Mouse (Mus musculus) left cerebral cortex, postnatal 25 days (tissue): ENCODE data around the gene Rfng. TPM values are rescaled to one million over a fixed set of nuclear protein-coding genes. Genes with fewer than 3 reads are reported as not detected.
"Not testable (repeated sequence)": the region's sequence is repeated elsewhere in the genome, so short reads cannot be mapped to it uniquely, and the experiment has no call there.

Source experiments
- DNase-seq, 2 experiments: peaks; one replicate each; pipeline ENCODE4 v3.0.0; 2022; ENCODE audit warnings: low spot score in 2 of 2, mixed read lengths in 1 of 2
- intact Hi-C: fragments of 180-260 bp; cut with DNase I; formaldehyde crosslinking; loops from one replicate; pipeline ENCODE4 v1.15.1; 2025
- total RNA-seq, 2 experiments: library from RNA; stranded (reverse); gene quantifications; 2 replicates each; pipeline ENCODE4 v1.2.3; 2021

Gene Rfng
- total RNA-seq, result 10 to 100 TPM; 62.9 to 63.3 TPM

- peak; percentile 82 to 83 for DNase-seq
- intact Hi-C loops, result no loop called here
Measured at GRCm38 (mm10) chr11:120784064-120784791, at the start of gene Rfng, which contains the start of gene Gps1. Gene Rfng (minus strand): TSS chr11:120784207. Gene Gps1 (plus strand): TSS chr11:120784272.

DNA sequence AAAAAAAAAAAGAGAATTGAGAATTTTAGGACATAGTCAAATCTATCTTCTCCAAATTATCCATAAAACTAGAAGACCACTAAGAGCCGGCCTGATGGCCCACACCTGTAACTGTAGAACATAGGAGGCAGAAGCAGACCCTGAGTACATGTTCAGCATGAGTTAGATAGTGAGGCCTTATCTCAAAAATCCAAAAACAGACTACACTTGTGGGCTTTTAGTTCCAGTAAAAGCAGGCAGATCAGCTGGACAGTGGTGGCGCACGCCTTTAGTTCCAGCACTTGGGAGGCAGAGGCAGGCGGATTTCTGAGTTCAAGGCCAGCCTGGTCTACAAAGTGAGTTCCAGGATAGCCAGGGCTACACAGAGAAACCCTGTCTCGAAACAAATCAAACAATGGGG is 49.0 kb upstream of the Rfng start:
- DNase-seq, intact Hi-C loops: not testable (repeated sequence)

GRCm38 (mm10) chr11:120831659-120832440 is 47.8 kb upstream of the Rfng start:
- intact Hi-C loops, result no loop called here
- DNase-seq, result no peak

DNA sequence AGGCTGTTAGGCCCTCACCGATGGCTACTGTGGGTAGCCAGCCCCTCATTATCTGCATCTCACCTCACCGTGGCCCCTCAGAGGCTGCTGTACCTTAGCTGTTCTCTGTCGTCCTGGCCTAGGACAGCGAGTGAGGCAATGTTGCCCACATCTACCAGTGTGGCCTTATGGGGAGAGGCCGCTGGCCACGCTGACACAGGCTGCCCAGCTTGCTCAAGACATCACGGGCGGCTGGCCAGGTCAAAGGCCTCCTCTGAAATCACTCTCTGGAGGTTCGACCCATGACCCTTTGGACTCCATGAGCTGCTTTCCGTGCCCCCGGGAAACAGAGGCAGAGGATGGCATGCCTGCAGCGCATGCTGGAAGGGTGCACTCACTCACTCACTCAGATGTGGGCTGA is 46.7 kb upstream of the Rfng start:
- DNase-seq, result no peak
- intact Hi-C loops, result no loop called here

GRCm38 (mm10) chr11:120829757-120830532 is 45.9 kb upstream of the Rfng start:
- DNase-seq, result no peak
- intact Hi-C loops, result no loop called here

DNA sequence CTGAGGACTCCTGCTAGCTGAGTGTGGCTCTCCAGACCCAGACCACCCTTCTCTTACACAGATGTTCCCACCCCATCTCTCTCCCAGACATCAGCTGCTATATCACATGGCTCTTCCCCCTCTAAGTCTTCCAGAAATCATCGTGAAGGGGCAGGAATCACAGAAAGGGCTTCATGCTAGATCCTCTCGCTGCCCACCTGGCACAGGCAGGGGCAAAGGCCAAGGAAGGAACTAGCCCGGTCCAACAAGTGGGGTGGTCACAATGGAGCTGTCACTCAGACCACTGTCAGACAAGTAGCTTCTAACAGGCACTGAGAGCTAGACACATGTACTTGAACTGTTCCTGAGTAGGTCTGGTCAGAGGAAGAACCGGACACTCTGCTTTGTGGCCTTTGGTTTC is 44.4 kb upstream of the Rfng start:
- no peak for DNase-seq
- intact Hi-C loops, result no loop called here

- DNase-seq, result no peak
- intact Hi-C loops, result no loop called here
Measured at GRCm38 (mm10) chr11:120826016-120826953, 42.3 kb upstream of the Rfng start.

DNA sequence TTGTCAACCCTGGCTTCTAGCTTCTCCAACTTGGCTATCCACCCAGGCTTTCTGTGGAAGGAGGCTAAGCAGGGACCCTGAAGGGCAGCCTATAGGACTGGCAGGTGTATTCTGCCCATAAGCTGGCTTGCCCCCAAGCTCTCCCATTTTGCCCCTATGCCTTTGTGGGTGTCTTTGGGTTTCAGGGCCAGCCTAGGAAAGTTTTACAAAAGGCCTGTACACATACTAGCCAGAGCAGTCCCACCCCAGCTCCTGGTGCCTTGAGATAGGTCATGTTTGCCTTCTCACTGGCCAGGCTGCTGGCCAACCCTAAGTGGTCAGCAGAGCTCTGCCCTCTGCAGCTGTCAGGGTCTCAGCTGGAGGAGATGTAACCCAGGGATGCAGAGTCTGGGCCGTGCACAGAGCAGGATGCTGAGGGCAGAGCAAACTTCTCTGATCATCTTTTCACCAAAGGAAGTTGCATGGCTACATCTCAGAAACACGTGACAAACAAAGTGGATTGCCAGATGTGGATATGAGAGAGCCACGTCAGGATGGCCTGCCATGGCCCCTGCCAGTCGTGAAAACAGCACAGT is 41.4 kb upstream of the Rfng start:
- intact Hi-C loops, result no loop called here
- DNase-seq, result no peak

GRCm38 (mm10) chr11:120824787-120825288 is 40.8 kb upstream of the Rfng start:
- no peak for DNase-seq
- intact Hi-C loops, result no loop called here

- intact Hi-C loops, result no loop called here
- peak; percentile 99 for DNase-seq
Measured at GRCm38 (mm10) chr11:120823956-120824786, 40.2 kb upstream of the Rfng start, which contains the start of gene Fasn. Gene Fasn (minus strand): TSS chr11:120824547.

GRCm38 (mm10) chr11:120823551-120823947 is 39.5 kb upstream of the Rfng start:
- intact Hi-C loops, result no loop called here
- no peak for DNase-seq

- intact Hi-C loops, result no loop called here
- no peak for DNase-seq
Measured at GRCm38 (mm10) chr11:120822831-120823550, 39.0 kb upstream of the Rfng start.

DNA sequence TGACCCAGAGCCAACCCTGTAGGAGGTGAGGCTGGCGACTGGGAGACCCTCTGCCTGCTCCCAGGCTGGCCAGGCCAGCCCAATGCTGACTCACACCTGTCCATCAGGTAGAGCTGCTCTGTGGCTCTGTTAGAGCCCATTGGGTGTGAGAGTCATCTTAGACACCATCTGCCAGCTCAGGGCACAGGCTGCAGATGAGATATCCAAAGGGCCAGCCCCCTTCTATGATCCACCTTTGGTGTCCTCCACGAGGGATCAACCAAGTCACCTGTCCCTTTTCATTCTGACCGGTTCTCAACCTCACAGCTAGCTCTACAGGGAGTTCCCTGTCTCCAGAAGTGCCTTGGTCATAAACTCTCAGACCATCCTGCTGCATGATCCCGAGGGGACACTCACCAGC is 38.3 kb upstream of the Rfng start:
- intact Hi-C loops, result no loop called here
- no peak for DNase-seq

DNA sequence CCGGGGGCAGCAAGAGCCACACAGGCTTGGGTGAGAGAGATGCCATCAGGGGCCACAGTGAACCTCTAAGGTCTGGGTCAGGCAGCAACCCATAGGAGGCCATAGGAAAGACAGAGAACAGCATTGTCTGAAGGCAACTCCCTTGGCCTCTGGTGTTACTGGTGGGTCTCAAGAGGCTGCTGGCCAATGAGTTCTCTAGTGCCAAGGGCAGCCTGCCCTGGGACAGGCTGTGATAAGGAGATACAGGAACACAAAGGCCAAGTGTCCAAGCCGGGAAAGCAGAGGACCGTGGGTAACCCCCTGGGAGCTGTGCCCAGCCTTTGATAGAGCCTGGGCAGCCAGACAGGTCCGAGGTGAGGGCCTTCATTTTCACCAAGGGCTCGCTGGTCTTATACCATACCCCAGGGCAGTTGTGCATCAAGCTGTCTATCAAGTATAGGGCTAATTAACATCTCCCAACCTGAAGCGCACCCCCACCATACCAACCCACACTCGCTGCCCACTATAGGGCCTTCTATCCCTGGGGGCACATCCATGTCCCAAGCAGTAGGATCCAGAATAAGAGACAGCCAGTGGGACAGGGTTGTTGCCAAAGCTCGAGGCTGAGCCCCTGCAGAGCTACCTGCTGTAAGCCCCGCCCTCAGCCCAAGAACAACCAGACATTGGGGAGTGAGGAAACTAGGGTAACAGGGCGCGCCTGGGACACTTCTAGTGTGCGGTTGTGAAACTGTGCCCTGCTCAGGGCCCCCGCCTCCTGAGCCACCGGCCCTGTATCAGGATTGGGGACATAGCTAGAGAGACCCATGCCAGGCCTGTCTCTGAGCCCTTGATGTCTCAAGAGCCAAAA is 37.3 kb upstream of the Rfng start:
- intact Hi-C loops, result no loop called here
- DNase-seq, result no peak

GRCm38 (mm10) chr11:120820546-120820945 is 36.5 kb upstream of the Rfng start:
- intact Hi-C loops, result no loop called here
- DNase-seq, result no peak

GRCm38 (mm10) chr11:120819556-120819955 is 35.5 kb upstream of the Rfng start:
- no peak for DNase-seq
- intact Hi-C loops, result no loop called here
